Mouse (Mus musculus) MEL (cell line): ENCODE data around the gene Bach2. TPM values are rescaled to one million over a fixed set of nuclear protein-coding genes. Genes with fewer than 3 reads are reported as not detected.

Source experiments
- DNase-seq: peaks from one replicate; pipeline ENCODE4 v3.0.0; 2011; ENCODE audit warnings: low read depth, low spot score
- H3K27ac ChIP-seq: 2 replicates; pipeline ENCODE4 v1.5.1; 2012; ENCODE audit warnings: low read depth, mild to moderate bottlenecking, control low read depth, low read length, moderate library complexity; ENCODE audit not compliant: control insufficient read depth
- H3K27me3 ChIP-seq, 2 experiments: fragments of 150-350 bp in 1 of 2; sonication (generic) in 1 of 2; 2 replicates each; pipeline ENCODE4 v1.6.1; 2012; ENCODE audit warnings: low read length in 2 of 2, mild to moderate bottlenecking in 2 of 2, improper control_type of control experiment in 1 of 2, moderate library complexity in 1 of 2; ENCODE audit not compliant: insufficient read depth in 2 of 2, control insufficient read depth in 1 of 2
- H3K36me3 ChIP-seq, 2 experiments: 2 replicates each; pipeline ENCODE4 v1.6.1; 2012 to 2014; ENCODE audit warnings: low read length in 2 of 2, improper control_type of control experiment in 1 of 2, inconsistent platforms in 1 of 2, mild to moderate bottlenecking in 1 of 2; ENCODE audit not compliant: insufficient read depth in 2 of 2, control insufficient read depth in 1 of 2
- H3K4me1 ChIP-seq, 2 experiments: fragments of 150-350 bp in 1 of 2; sonication (generic) in 1 of 2; 2 replicates each; pipeline ENCODE4 v1.6.1; 2012; ENCODE audit warnings: low read length in 2 of 2, improper control_type of control experiment in 1 of 2, mild to moderate bottlenecking in 1 of 2; ENCODE audit not compliant: insufficient read depth in 2 of 2, control insufficient read depth in 1 of 2
- H3K4me3 ChIP-seq, 2 experiments: fragments of 150-350 bp in 1 of 2; sonication (generic) in 1 of 2; 2 replicates each; pipeline ENCODE4 v1.5.1; 2012; ENCODE audit warnings: low read depth in 2 of 2, low read length in 2 of 2, mild to moderate bottlenecking in 2 of 2, moderate library complexity in 2 of 2, control low read depth in 1 of 2, improper control_type of control experiment in 1 of 2; ENCODE audit not compliant: control insufficient read depth in 1 of 2, insufficient read depth in 1 of 2
- H3K79me2 ChIP-seq: 2 replicates; pipeline ENCODE4 v1.6.1; 2012; ENCODE audit warnings: mild to moderate bottlenecking, low read length, moderate library complexity; ENCODE audit not compliant: control insufficient read depth, poor library complexity, insufficient read depth
- H3K9ac ChIP-seq: 2 replicates; pipeline ENCODE4 v1.6.1; 2012; ENCODE audit warnings: low read depth, mild to moderate bottlenecking, control low read depth, low read length, moderate library complexity; ENCODE audit not compliant: control insufficient read depth, poor library complexity, severe bottlenecking
- H3K9me3 ChIP-seq: fragments of 150-350 bp; sonication (generic); replicated peaks from 2 replicates; pipeline ENCODE4 v1.6.1; 2012; ENCODE audit warnings: mild to moderate bottlenecking, low read length, improper control_type of control experiment, moderate library complexity; ENCODE audit not compliant: insufficient read depth
- ELF1 ChIP-seq: IDR thresholded peaks from 2 replicates; pipeline ENCODE4 v1.6.1; 2014; ENCODE audit warnings: low read depth, mild to moderate bottlenecking, inconsistent platforms, low read length, improper control_type of control experiment, moderate library complexity
- EP300 ChIP-seq, 2 experiments: IDR thresholded peaks; 2 replicates each; pipeline ENCODE4 v1.6.1; 2011; ENCODE audit warnings: improper control_type of control experiment in 2 of 2, low read length in 2 of 2, low read depth in 1 of 2, mild to moderate bottlenecking in 1 of 2
- ETS1 ChIP-seq: IDR thresholded peaks from 2 replicates; pipeline ENCODE4 v1.6.1; 2012; ENCODE audit warnings: low read depth, mild to moderate bottlenecking, inconsistent platforms, low read length, improper control_type of control experiment, moderate library complexity
- GABPA ChIP-seq: IDR thresholded peaks from 2 replicates; pipeline ENCODE4 v1.6.1; 2012; ENCODE audit warnings: low read depth, mild to moderate bottlenecking, inconsistent platforms, low read length, improper control_type of control experiment, moderate library complexity
- HCFC1 ChIP-seq: IDR thresholded peaks from 2 replicates; pipeline ENCODE4 v1.6.1; 2012; ENCODE audit warnings: low read depth, mild to moderate bottlenecking, inconsistent platforms, low read length, improper control_type of control experiment, moderate library complexity
- MAFK ChIP-seq: IDR thresholded peaks from 2 replicates; pipeline ENCODE4 v1.6.1; 2011; ENCODE audit warnings: low read depth, mild to moderate bottlenecking, low read length, improper control_type of control experiment, borderline replicate concordance
- MXI1 ChIP-seq: IDR thresholded peaks from 2 replicates; pipeline ENCODE4 v1.6.1; 2011; ENCODE audit warnings: mild to moderate bottlenecking, low read depth, low read length, improper control_type of control experiment
- NELFE ChIP-seq: IDR thresholded peaks from 2 replicates; pipeline ENCODE4 v1.6.1; 2011; ENCODE audit warnings: low read depth, low read length, improper control_type of control experiment
- POLR2AphosphoS5 ChIP-seq: IDR thresholded peaks from 2 replicates; pipeline ENCODE4 v1.6.1; 2012; ENCODE audit warnings: low read depth, borderline replicate concordance, mild to moderate bottlenecking, inconsistent platforms, low read length, moderate library complexity, mixed read lengths
- RCOR1 ChIP-seq: IDR thresholded peaks from 2 replicates; pipeline ENCODE4 v1.6.1; 2012; ENCODE audit warnings: low read depth, mild to moderate bottlenecking, inconsistent platforms, low read length, improper control_type of control experiment
- TAL1 ChIP-seq: IDR thresholded peaks from 2 replicates; pipeline ENCODE4 v1.6.1; 2012; ENCODE audit warnings: mild to moderate bottlenecking, inconsistent platforms, low read length, moderate library complexity, mixed read lengths
- TCF12 ChIP-seq: IDR thresholded peaks from 2 replicates; pipeline ENCODE4 v1.6.1; 2014; ENCODE audit warnings: low read depth, mild to moderate bottlenecking, inconsistent platforms, low read length, improper control_type of control experiment, moderate library complexity
- ZMIZ1 ChIP-seq: IDR thresholded peaks from 2 replicates; pipeline ENCODE4 v1.6.1; 2012; ENCODE audit warnings: low read depth, mild to moderate bottlenecking, inconsistent platforms, low read length, improper control_type of control experiment, moderate library complexity
- polyA plus RNA-seq, 2 experiments: library from polyadenylated mRNA; stranded (reverse) in 1 of 2; unstranded in 1 of 2; fragments of >175 nt in 1 of 2; fragments of >200 nt in 1 of 2; gene quantifications; 2 replicates each; pipeline versions ENCODE4 v1.2.1 to v1.2.4; 2012; ENCODE audit warnings: low replicate concordance in 2 of 2, low read depth in 1 of 2; ENCODE audit not compliant: insufficient read length in 2 of 2, insufficient read depth in 1 of 2, missing spikeins in 1 of 2
- total RNA-seq: library from RNA; depleted of rRNA; stranded (reverse); fragments of 300-350 nt; gene quantifications from 2 replicates; pipeline ENCODE4 v1.2.3, GENCODE M21; 2012

Gene Bach2
- total and polyA plus RNA-seq, 3 experiments, result 0.04 TPM; not detected in 2

DNA sequence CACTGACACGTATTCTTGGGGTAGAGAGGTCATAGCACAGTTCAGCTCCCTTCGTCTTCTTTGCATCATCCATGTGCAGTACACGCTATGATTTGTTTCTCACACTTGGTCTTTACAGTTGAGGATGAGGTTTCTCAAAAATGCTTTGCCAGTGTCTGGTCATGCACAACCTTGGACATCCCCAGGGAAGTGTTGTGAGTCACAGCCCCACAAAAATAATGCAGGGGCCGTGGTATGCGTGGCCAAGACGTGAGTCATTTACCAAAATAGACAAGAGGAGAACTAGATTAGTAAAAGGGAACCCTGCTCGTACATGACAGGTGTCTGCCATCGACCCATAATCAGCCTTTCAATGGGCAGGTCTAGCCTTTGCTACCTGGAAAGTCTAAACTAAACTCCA lies 152.7 kb downstream of the Bach2 start:
- TF ChIP-seq ETS1, result no peak
- TF ChIP-seq HCFC1, result no peak
- TF ChIP-seq MAFK, result no peak
- TF ChIP-seq TCF12, result no peak
- no peak for TF ChIP-seq RCOR1
- TF ChIP-seq ZMIZ1, result no peak
- TF ChIP-seq NELFE, result no peak
- no peak for TF ChIP-seq ELF1
- no peak for TF ChIP-seq MXI1
- Histone ChIP-seq H3K27ac (no peak overlapping the region), H3K36me3 (peaks cover 0 to 5% of the 10 kb centered on the region in 2 experiments; a peak in 1 of 4 replicates), H3K9me3 (no peaks in the 10 kb centered on the region), H3K4me1 (peaks cover 0 to 7% of the 10 kb centered on the region in 2 experiments; a peak in 1 of 4 replicates), H3K79me2 (no peaks in the 10 kb centered on the region), H3K4me3 (no peak overlapping the region), H3K9ac (no peak overlapping the region), H3K27me3 (no peaks in the 10 kb centered on the region; a peak in 3 of 4 replicates)
- no peak for DNase-seq

DNA sequence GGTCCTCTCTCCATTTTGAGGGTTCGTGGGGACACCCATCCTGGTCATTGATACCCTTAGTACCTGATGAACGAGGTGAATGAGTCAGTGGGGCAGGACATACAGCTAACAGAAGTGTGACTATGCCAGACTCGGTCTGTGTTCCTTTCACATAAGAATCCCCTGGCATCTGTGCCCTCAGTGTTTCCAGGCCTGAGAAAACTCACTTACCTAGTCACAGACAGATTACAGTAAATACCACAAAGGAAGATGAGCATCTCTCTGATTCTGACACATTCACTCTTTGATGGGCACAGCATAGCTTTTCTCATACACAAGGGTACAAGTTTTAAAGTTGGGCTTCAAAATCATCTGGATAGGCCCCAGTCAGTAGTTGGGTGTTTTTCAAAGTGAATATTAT lies 154.6 kb downstream of the Bach2 start:
- peaks cover 0 to 2% of the 10 kb centered on the region in 2 experiments; a peak in 1 of 4 replicates for H3K36me3 ChIP-seq
- H3K27me3 ChIP-seq, result no peaks in the 10 kb centered on the region; a peak in 3 of 4 replicates
- no peak overlapping the region for H3K9ac ChIP-seq
- H3K79me2 ChIP-seq, result no peaks in the 10 kb centered on the region
- H3K27ac ChIP-seq, result no peak overlapping the region
- TF ChIP-seq EP300 (IDR thresholded peaks at IDR 0.05; ENCODE audit: low read depth in 1 of 2, low read length in 2 of 2), result no peak
- no peak for TF ChIP-seq MAFK
- TF ChIP-seq GABPA, result no peak
- no peak for TF ChIP-seq POLR2AphosphoS5
- TF ChIP-seq, all 39 proteins: peak for 0
- Histone ChIP-seq H3K4me3 (no peak overlapping the region), H3K9me3 (no peaks in the 10 kb centered on the region), H3K4me1 (no peaks in the 10 kb centered on the region)
- DNase-seq, result no peak

- Histone ChIP-seq H3K36me3 (no peaks in the 10 kb centered on the region), H3K9ac (no peak overlapping the region), H3K4me3 (no peak overlapping the region), H3K9me3 (no peaks in the 10 kb centered on the region), H3K27me3 (no peaks in the 10 kb centered on the region; a peak in 3 of 4 replicates), H3K79me2 (no peaks in the 10 kb centered on the region), H3K27ac (no peak overlapping the region), H3K4me1 (no peaks in the 10 kb centered on the region)
- no peak for TF ChIP-seq TAL1
- no peak for DNase-seq
Measured at GRCm38 (mm10) chr4:32393951-32394350, 155.3 kb downstream of the Bach2 start.
